Mouse (Mus musculus): Measurements from ENCODE around the gene Tmem263. TPM values are rescaled to one million over a fixed set of nuclear protein-coding genes. Genes with fewer than 3 reads are reported as not detected.

Gene Tmem263
- polyA plus RNA-seq (2012): 0.50 and 0.81 TPM in 2 replicates

DNA sequence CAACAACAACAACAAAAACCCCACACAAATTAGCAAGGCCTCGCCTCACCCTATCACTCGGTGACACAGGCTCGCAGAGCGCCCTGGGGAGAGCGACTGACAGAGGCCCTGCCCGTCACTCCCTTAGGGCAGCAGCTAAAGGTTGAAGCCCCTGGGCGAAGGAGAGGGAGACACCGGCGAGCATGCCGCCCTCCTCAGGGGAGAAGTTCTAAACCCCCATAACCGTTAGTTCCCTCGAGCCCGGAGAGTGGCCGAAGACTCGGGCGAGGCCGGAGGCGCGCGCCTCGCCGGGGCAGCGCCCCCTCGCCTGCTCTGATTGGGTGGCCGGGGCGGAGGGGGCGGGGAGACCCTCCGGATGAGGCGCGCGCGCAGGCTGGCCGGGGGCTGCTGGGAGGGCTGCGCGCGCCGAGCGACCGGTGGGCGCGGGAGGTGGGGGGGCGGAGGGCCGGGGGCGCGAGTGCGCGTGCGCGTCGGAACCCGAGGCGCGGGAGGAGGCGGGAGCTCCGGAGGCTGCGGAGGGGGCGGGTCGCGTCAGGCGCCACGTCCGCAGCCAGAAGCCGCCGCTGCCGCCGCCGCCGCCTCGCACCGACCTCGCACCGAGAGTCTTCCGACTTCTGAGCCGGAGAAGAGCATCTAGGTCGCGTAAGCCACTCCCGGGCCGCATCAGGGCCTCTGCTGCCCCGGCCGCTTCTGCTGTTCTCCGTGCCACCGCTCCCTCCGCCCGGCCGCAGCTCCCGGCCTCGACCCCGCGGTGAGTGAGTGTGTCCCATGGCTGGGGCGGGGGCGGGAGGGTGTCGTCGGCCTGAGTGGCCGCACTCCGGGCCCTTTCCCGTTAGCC lies at the start of gene Tmem263, which contains the start of gene Fhl4:
TSS of gene Tmem263 (plus strand) at position 381 of the 838 bp plus-strand sequence.
TSS of gene Fhl4 (minus strand) at position 249 of the 838 bp plus-strand sequence.
- H3K9me3 ChIP-seq (ENCODE audit: control insufficient read depth, low read length): no peaks in the 10 kb centered on the region
- H3K4me1 ChIP-seq (ENCODE audit: control insufficient read depth): peaks cover 26% of the 10 kb centered on the region
- no peaks in the 10 kb centered on the region for H3K27me3 ChIP-seq (ENCODE audit: control insufficient read depth)
- H3K36me3 ChIP-seq (ENCODE audit: control insufficient read depth): no peaks in the 10 kb centered on the region
- TF ChIP-seq GATA1 (IDR thresholded peaks at IDR 0.05; ENCODE audit: low read length) (no peak), TAL1 (IDR thresholded peaks at IDR 0.05; ENCODE audit: low read length) (no peak)
- peak within 1 kb of the TSS; percentile 88 for H3K4me3 ChIP-seq (replicated peaks)

DNA sequence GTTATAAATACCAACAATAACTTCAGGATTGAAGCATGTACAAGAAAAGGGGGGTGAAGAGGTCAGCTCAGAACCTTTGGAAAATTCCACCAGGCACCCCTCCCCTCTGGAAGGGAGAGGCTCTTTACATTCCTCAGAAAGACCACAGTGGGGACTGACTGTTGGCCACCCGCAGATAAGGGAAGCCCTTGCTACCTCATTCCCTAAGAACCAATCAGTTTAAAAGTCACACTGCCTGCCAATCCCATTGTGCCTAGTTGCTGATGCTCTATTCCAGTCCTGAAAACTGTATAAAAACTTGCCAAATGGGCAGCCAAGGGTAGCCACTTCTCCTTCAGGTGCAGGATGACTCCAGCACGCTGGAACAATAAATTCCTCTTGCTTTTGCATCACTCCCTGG lies 47.6 kb upstream of the Tmem263 start:
- no peak for TF ChIP-seq GATA1 (IDR thresholded peaks at IDR 0.05; ENCODE audit: low read length)

DNA sequence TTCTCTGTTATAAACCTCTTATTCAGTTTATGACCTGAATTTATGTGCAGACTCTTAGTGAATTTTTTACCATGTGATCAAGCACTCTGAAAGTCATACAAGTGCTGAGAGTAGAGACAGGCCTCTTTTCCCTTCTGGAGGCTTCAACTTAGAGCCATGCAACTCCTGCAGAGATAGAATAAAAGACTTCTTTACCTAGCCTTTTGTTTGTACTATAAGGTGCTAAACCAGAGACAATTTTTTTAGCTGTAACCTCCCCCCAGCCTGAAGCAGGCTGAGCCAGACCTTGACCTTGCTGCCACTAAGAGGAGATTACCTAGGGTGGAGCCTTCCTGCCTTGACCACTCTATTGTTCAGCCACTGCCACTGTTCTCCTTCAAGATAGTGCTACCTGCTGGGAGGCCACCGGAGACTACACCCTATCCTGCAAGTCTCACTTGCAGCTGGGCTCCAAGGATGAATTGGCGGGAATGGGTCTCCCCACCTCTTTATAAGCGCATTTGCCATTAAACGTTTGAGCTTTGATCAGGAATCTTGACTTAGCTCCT lies 30.7 kb upstream of the Tmem263 start:
- no peaks in the 10 kb centered on the region for H3K27me3 ChIP-seq (ENCODE audit: control insufficient read depth)
- TF ChIP-seq TAL1 (IDR thresholded peaks at IDR 0.05; ENCODE audit: low read length): no peak
- TF ChIP-seq GATA1 (IDR thresholded peaks at IDR 0.05; ENCODE audit: low read length): no peak
- no peaks in the 10 kb centered on the region for H3K4me1 ChIP-seq (ENCODE audit: control insufficient read depth)
- no peaks in the 10 kb centered on the region for H3K36me3 ChIP-seq (ENCODE audit: control insufficient read depth)
- no peaks in the 10 kb centered on the region for H3K9me3 ChIP-seq (ENCODE audit: control insufficient read depth, low read length)
- no peak overlapping the region for H3K4me3 ChIP-seq (replicated peaks)

More for the DNA sequence above, 47.6 kb upstream of the Tmem263 start:
- Histone ChIP-seq H3K4me3 (replicated peaks) (no peak overlapping the region), H3K4me1 (ENCODE audit: control insufficient read depth) (no peaks in the 10 kb centered on the region), H3K27me3 (ENCODE audit: control insufficient read depth) (no peaks in the 10 kb centered on the region), H3K9me3 (ENCODE audit: control insufficient read depth, low read length) (no peaks in the 10 kb centered on the region), H3K36me3 (ENCODE audit: control insufficient read depth) (no peaks in the 10 kb centered on the region)

DNA sequence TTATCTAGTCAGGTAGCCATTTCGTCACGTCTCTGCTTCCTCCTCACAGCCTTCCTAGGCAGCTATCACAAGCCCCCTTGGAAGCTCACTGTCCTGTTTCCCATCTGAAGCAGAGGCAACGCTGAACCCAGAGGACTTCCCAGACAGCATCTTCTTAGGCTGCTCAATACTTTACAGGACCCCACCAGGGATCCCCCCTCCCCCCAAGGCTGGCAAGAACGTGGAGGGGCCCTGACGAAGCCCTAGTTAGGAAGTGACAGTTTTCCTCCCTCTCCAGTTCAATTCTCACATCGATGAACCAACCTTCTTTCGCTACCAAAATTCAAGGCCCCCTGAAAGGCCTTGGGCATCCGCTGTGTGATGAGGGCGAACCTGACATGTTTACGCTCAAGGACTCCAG lies 586 bp upstream of the Tmem263 start:
- TF ChIP-seq GATA1 (IDR thresholded peaks at IDR 0.05; ENCODE audit: low read length) (no peak), TAL1 (IDR thresholded peaks at IDR 0.05; ENCODE audit: low read length) (no peak)
- Histone ChIP-seq H3K4me1 (ENCODE audit: control insufficient read depth) (peaks cover 26% of the 10 kb centered on the region), H3K36me3 (ENCODE audit: control insufficient read depth) (no peaks in the 10 kb centered on the region), H3K27me3 (ENCODE audit: control insufficient read depth) (no peaks in the 10 kb centered on the region), H3K4me3 (replicated peaks) (peak overlapping the region; percentile 88), H3K9me3 (ENCODE audit: control insufficient read depth, low read length) (no peaks in the 10 kb centered on the region)

DNA sequence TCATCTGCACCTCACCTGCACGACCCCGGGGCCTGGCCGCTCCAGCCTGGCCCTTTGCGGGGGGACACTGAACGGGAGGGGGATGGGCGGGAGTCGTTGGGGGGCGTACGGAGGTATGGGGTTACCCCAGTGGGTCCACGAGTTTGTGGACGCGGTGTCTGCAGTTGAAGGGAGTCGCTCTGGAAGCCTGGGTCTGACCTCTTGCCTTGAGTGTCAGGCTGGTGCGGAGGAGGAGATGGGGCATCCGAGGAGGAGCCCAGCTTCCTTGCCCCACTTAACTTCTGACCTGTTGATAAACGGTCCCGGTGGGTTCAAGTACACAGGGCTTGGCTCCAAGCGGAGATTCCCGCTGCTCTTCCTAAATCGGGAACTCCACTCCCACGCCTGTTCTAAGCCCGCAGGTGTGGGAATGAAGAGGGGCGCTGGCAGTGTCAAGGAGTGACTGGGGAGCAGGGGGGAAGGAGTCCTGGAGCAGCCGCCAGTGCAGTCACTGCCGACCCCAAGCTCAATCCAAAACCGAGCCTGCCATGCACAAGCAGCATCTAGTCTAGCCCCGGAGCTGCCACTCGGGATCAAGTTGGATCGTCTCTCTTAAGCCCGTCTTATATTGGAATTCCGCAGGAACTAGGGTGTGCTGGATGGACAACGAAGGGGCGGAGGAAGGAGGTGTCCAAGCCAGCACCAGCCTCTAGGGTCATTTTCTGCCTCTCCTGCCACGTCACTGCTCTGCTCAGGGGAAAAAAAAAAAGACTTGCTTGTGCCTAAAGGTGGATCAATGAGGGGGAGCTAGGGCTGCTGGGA lies 858 bp downstream of the Tmem263 start:
- H3K4me1 ChIP-seq (ENCODE audit: control insufficient read depth): peaks cover 26% of the 10 kb centered on the region
- H3K9me3 ChIP-seq (ENCODE audit: control insufficient read depth, low read length): no peaks in the 10 kb centered on the region
- TF ChIP-seq TAL1 (IDR thresholded peaks at IDR 0.05; ENCODE audit: low read length) (no peak), GATA1 (IDR thresholded peaks at IDR 0.05; ENCODE audit: low read length) (no peak)
- peak overlapping the region; percentile 88 for H3K4me3 ChIP-seq (replicated peaks)
- H3K27me3 ChIP-seq (ENCODE audit: control insufficient read depth): no peaks in the 10 kb centered on the region
- H3K36me3 ChIP-seq (ENCODE audit: control insufficient read depth): no peaks in the 10 kb centered on the region

DNA sequence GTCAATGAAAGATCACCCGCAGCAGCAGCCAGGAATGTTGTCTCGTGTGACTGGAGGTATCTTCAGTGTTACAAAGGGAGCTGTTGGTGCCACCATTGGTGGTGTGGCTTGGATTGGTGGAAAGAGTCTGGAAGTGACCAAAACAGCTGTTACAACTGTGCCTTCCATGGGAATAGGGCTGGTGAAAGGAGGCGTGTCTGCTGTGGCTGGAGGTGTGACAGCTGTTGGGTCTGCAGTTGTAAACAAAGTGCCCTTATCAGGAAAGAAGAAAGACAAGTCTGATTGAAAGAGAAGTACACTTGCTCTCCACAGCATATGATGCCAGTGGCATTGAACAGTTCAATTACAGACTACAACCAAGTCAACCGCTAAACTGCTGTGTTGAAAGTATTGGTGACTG lies 12.0 kb downstream of the Tmem263 start:
- Histone ChIP-seq H3K9me3 (ENCODE audit: control insufficient read depth, low read length) (no peaks in the 10 kb centered on the region), H3K4me1 (ENCODE audit: control insufficient read depth) (no peaks in the 10 kb centered on the region), H3K4me3 (replicated peaks) (no peak overlapping the region), H3K27me3 (ENCODE audit: control insufficient read depth) (no peaks in the 10 kb centered on the region), H3K36me3 (ENCODE audit: control insufficient read depth) (peaks cover 21% of the 10 kb centered on the region)
- TF ChIP-seq TAL1 (IDR thresholded peaks at IDR 0.05; ENCODE audit: low read length): no peak
- no peak for TF ChIP-seq GATA1 (IDR thresholded peaks at IDR 0.05; ENCODE audit: low read length)

DNA sequence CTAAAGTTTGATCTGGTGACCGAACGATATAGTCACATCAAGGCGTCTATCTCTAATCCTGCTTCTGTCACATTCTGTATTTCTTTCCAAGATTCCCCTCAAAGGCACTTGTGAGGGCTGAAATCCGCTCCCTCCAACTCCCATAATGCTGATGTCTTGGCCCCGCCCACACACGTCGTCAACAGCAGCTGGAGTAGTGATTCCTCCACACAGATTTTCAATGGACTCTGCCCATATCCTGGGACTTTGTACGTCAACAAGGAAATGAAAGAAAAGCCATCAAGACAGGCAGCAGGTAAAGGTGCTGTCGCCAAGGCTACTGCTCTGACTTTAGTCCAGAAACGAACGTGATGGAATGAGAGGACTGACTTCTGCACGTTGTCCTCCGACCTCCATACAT lies 22.8 kb downstream of the Tmem263 start:
- no peak for TF ChIP-seq GATA1 (IDR thresholded peaks at IDR 0.05; ENCODE audit: low read length)
- no peak for TF ChIP-seq TAL1 (IDR thresholded peaks at IDR 0.05; ENCODE audit: low read length)
- no peaks in the 10 kb centered on the region; the same call in 1 of the 2 replicates for H3K9me3 ChIP-seq (ENCODE audit: control insufficient read depth, low read length)
- no peak overlapping the region for H3K4me3 ChIP-seq (replicated peaks)
- H3K27me3 ChIP-seq (ENCODE audit: control insufficient read depth): no peaks in the 10 kb centered on the region
- H3K36me3 ChIP-seq (ENCODE audit: control insufficient read depth): peaks cover 16% of the 10 kb centered on the region
- peaks cover 21% of the 10 kb centered on the region for H3K4me1 ChIP-seq (ENCODE audit: control insufficient read depth)

DNA sequence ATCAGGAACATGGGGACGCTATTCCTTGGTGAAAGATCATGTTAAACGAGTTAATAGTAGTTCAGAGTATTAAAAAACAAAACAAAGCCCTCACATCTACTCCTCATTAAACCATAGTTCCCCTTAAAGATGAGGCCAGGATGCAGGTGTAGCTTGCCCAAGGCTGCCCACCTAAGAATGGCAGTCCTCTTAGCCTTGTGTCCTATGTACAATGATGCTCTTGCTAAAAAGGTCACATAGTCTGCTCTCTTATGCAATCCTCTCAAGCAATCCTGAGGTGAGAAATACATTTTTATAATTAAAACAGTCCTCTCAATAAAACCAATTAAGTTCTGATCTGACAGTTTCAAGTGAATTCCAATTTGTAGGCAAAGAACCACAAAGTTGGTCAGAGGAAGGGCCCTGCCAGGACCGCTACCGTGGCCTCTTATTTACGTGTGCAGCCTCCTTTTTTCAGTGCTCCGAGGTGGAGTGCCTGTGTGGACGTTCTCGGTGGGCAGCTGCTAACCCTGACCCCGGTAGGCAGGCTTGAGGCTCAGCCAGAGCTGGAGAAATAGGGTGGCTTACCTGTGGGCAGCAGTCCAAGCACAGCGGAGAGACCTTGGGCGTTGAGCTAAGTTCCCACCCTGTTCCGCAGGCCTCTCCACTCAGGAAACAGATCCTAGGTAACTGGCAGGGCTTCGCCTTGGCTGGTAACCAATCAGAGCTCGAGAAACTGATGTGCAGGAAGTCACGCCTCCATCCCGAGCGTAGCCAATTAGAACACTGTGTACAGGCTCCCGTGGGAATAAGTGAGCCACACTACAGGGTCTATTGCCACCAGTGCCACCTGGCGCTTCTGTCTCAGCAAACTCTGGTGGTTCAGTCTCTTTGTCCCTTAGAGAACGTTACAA lies 25.2 kb downstream of the Tmem263 start, which contains the start of gene Mterf2:
TSS of gene Mterf2 (minus strand) at position 633 of the 893 bp plus-strand sequence.
- Histone ChIP-seq H3K4me3 (replicated peaks) (peak within 1 kb of the TSS; percentile 65), H3K4me1 (ENCODE audit: control insufficient read depth) (peaks cover 21% of the 10 kb centered on the region), H3K9me3 (ENCODE audit: control insufficient read depth, low read length) (no peaks in the 10 kb centered on the region; the same call in 1 of the 2 replicates), H3K27me3 (ENCODE audit: control insufficient read depth) (no peaks in the 10 kb centered on the region), H3K36me3 (ENCODE audit: control insufficient read depth) (no peaks in the 10 kb centered on the region; the same call in none of the 2 replicates)
- TF ChIP-seq TAL1 (IDR thresholded peaks at IDR 0.05; ENCODE audit: low read length): no peak
- no peak for TF ChIP-seq GATA1 (IDR thresholded peaks at IDR 0.05; ENCODE audit: low read length)

Measured in erythroblast, embryonic 14.5 days (primary cell).